Mouse (Mus musculus): ENCODE results near the gene Smco4. TPM values are rescaled to one million over a fixed set of nuclear protein-coding genes. Genes with fewer than 3 reads are reported as not detected.

Gene Smco4
- total and polyA plus RNA-seq, 3 experiments, result not detected

GRCm38 (mm10) chr9:15585956-15586355, 92.7 kb downstream of the Smco4 start:
- no peaks in the 10 kb centered on the region for H3K79me2 ChIP-seq (ENCODE audit: control insufficient read depth, insufficient read depth, low read length, poor library complexity)
- DNase-seq (ENCODE audit: low read depth, low spot score), result no peak
- H3K27ac ChIP-seq (ENCODE audit: control insufficient read depth, low read depth, low read length), result no peak overlapping the region
- no peaks in the 10 kb centered on the region for H3K4me1 ChIP-seq (ENCODE audit: control insufficient read depth in 1 of 2, insufficient read depth in 2 of 2, low read length in 2 of 2)
- no peak overlapping the region for H3K9ac ChIP-seq (ENCODE audit: control insufficient read depth, low read depth, low read length, poor library complexity, severe bottlenecking)
- H3K36me3 ChIP-seq (ENCODE audit: control insufficient read depth in 1 of 2, insufficient read depth in 2 of 2, low read length in 2 of 2), result no peaks in the 10 kb centered on the region
- H3K9me3 ChIP-seq (replicated peaks; ENCODE audit: insufficient read depth, low read length), result no peaks in the 10 kb centered on the region
- no peak overlapping the region for H3K4me3 ChIP-seq (ENCODE audit: control insufficient read depth in 1 of 2, insufficient read depth in 1 of 2, low read depth in 2 of 2, low read length in 2 of 2)
- TF ChIP-seq ZKSCAN1 (IDR thresholded peaks at IDR 0.05; ENCODE audit: low read depth, low read length), result no peak
- TF ChIP-seq KAT2A (conservative IDR thresholded peaks at IDR 0.05; ENCODE audit: low read depth, low read length), result no peak
- TF ChIP-seq JUND (IDR thresholded peaks at IDR 0.05; ENCODE audit: low read depth, low read length), result no peak
- TF ChIP-seq CTCF (IDR thresholded peaks at IDR 0.05 in 2 of 3, conservative IDR thresholded peaks at IDR 0.05 in 1 of 3; ENCODE audit: control insufficient read depth in 1 of 3, insufficient read depth in 1 of 3, low read depth in 2 of 3, low read length in 3 of 3, poor library complexity in 1 of 3, severe bottlenecking in 1 of 3), result no peak
- no peak for TF ChIP-seq POLR2A (IDR thresholded peaks at IDR 0.05; ENCODE audit: control insufficient read depth in 1 of 2, insufficient read depth in 1 of 2, low read depth in 1 of 2, low read length in 2 of 2, poor library complexity in 1 of 2)
- TF ChIP-seq POLR2AphosphoS5 (IDR thresholded peaks at IDR 0.05; ENCODE audit: borderline replicate concordance, low read depth, low read length), result no peak
- no peak for TF ChIP-seq MAZ (IDR thresholded peaks at IDR 0.05; ENCODE audit: low read depth, low read length)
- TF ChIP-seq GABPA (IDR thresholded peaks at IDR 0.05; ENCODE audit: low read depth, low read length), result no peak
- TF ChIP-seq CHD1 (IDR thresholded peaks at IDR 0.05; ENCODE audit: low read depth, low read length), result no peak
- no peak for TF ChIP-seq HCFC1 (IDR thresholded peaks at IDR 0.05; ENCODE audit: low read depth, low read length)
- TF ChIP-seq UBTF (IDR thresholded peaks at IDR 0.05; ENCODE audit: borderline replicate concordance, insufficient read depth, low read depth, low read length), result no peak
- no peak for TF ChIP-seq E2F4 (IDR thresholded peaks at IDR 0.05; ENCODE audit: borderline replicate concordance, low read depth, low read length)
- no peak for TF ChIP-seq TBP (IDR thresholded peaks at IDR 0.05; ENCODE audit: low read depth, low read length)
- no peak for TF ChIP-seq CHD2 (IDR thresholded peaks at IDR 0.05; ENCODE audit: low read length)
- TF ChIP-seq USF1 (IDR thresholded peaks at IDR 0.05; ENCODE audit: low read depth, low read length), result no peak
- no peak for TF ChIP-seq BHLHE40 (IDR thresholded peaks at IDR 0.05; ENCODE audit: borderline replicate concordance, low read depth, low read length)
- no peak for TF ChIP-seq NELFE (IDR thresholded peaks at IDR 0.05; ENCODE audit: low read depth, low read length)
- TF ChIP-seq TCF12 (IDR thresholded peaks at IDR 0.05; ENCODE audit: low read depth, low read length), result no peak
- no peak for TF ChIP-seq MAX (IDR thresholded peaks at IDR 0.05; ENCODE audit: low read length)
- no peaks in the 10 kb centered on the region for H3K27me3 ChIP-seq (ENCODE audit: control insufficient read depth in 1 of 2, insufficient read depth in 2 of 2, low read length in 2 of 2)

- Histone ChIP-seq H3K27me3 (ENCODE audit: control insufficient read depth in 1 of 2, insufficient read depth in 2 of 2, low read length in 2 of 2) (no peaks in the 10 kb centered on the region), H3K9me3 (replicated peaks; ENCODE audit: insufficient read depth, low read length) (no peaks in the 10 kb centered on the region), H3K4me1 (ENCODE audit: control insufficient read depth in 1 of 2, insufficient read depth in 2 of 2, low read length in 2 of 2) (no peaks in the 10 kb centered on the region), H3K36me3 (ENCODE audit: control insufficient read depth in 1 of 2, insufficient read depth in 2 of 2, low read length in 2 of 2) (no peaks in the 10 kb centered on the region), H3K4me3 (ENCODE audit: control insufficient read depth in 1 of 2, insufficient read depth in 1 of 2, low read depth in 2 of 2, low read length in 2 of 2) (no peak overlapping the region), H3K79me2 (ENCODE audit: control insufficient read depth, insufficient read depth, low read length, poor library complexity) (no peaks in the 10 kb centered on the region), H3K27ac (ENCODE audit: control insufficient read depth, low read depth, low read length) (no peak overlapping the region), H3K9ac (ENCODE audit: control insufficient read depth, low read depth, low read length, poor library complexity, severe bottlenecking) (no peak overlapping the region)
- TF ChIP-seq USF2 (IDR thresholded peaks at IDR 0.05; ENCODE audit: borderline replicate concordance in 1 of 2, insufficient read depth in 1 of 2, low read depth in 1 of 2, low read length in 2 of 2) (no peak), USF1 (IDR thresholded peaks at IDR 0.05; ENCODE audit: low read depth, low read length) (no peak), BHLHE40 (IDR thresholded peaks at IDR 0.05; ENCODE audit: borderline replicate concordance, low read depth, low read length) (no peak), E2F4 (IDR thresholded peaks at IDR 0.05; ENCODE audit: borderline replicate concordance, low read depth, low read length) (no peak)
- no peak for DNase-seq (ENCODE audit: low read depth, low spot score)
Observed at GRCm38 (mm10) chr9:15587157-15587854, 94.1 kb downstream of the Smco4 start.

Measured in MEL (cell line).